Mouse (Mus musculus) ES-Bruce4 (cell line): ENCODE measurements around the gene BC053393.

Source experiments
- CTCF ChIP-seq: IDR thresholded peaks from one replicate; pipeline ENCODE4 v1.8.1; 2011; ENCODE audit warnings: low read depth, low read length
- EP300 ChIP-seq: IDR thresholded peaks from 2 replicates; pipeline ENCODE4 v1.6.1; 2011; ENCODE audit warnings: low read depth, low read length; ENCODE audit not compliant: insufficient read depth
- POLR2A ChIP-seq: IDR thresholded peaks from one replicate; pipeline ENCODE4 v1.8.1; 2011; ENCODE audit warnings: low read length; ENCODE audit not compliant: insufficient read depth

- TF ChIP-seq CTCF, result no peak
- TF ChIP-seq POLR2A, result no peak
- TF ChIP-seq EP300, result no peak
These were observed 5.4 kb upstream of the BC053393 start for GRCm38 (mm10) chr11:46565967-46566366.
